33 mouse cellular contexts compared by ENCODE assay signal in genomic region chr4:91405047-91405446, GRCm38 (mm10). TPM values are rescaled to one million over a fixed set of nuclear protein-coding genes. Genes with fewer than 3 reads are reported as not detected.
"Had no signal": no experiment of that assay in that cellular context is flagged by ENCODE, and none has a peak within 500 bp of the region (broad histone marks: within the 10 kb centered on the region; RNA-seq: fewer than 3 reads in every experiment).

No protein-coding gene starts in this region.

- H3K4me1 ChIP-seq: liver, embryonic 12.5 days; liver, embryonic 13.5 days; liver, embryonic 15.5 days; lung, embryonic 15.5 days; megakaryocyte, embryonic 14.5 days had no signal

- H3K9ac ChIP-seq: limb, embryonic 12.5 days; limb, embryonic 13.5 days; limb, embryonic 15.5 days; liver, embryonic 12.5 days; liver, embryonic 13.5 days; liver, embryonic 14.5 days; liver, embryonic 15.5 days; liver, postnatal 0 days; lung, embryonic 14.5 days; lung, embryonic 15.5 days; midbrain, embryonic 12.5 days; midbrain, embryonic 13.5 days; midbrain, embryonic 15.5 days; neural tube, embryonic 12.5 days had no signal

- H3K4me3 ChIP-seq: limb, embryonic 10.5 days; limb, embryonic 12.5 days; limb, embryonic 13.5 days; limb, embryonic 15.5 days; liver, embryonic 12.5 days; liver, embryonic 13.5 days; liver, embryonic 15.5 days; lung, embryonic 15.5 days; megakaryocyte, embryonic 14.5 days; midbrain, embryonic 10.5 days; midbrain, embryonic 12.5 days; midbrain, embryonic 13.5 days; midbrain, embryonic 15.5 days; myocyte; neural tube, embryonic 12.5 days had no signal

- H3K36me3 ChIP-seq: limb, embryonic 10.5 days; limb, embryonic 12.5 days; limb, embryonic 13.5 days; limb, embryonic 15.5 days; liver, embryonic 12.5 days; liver, embryonic 13.5 days; liver, embryonic 15.5 days; lung, embryonic 15.5 days; midbrain, embryonic 10.5 days; midbrain, embryonic 12.5 days; midbrain, embryonic 13.5 days; midbrain, embryonic 15.5 days; neural tube, embryonic 12.5 days had no signal

- H3K27me3 ChIP-seq: midbrain, embryonic 15.5 days; neural tube, embryonic 12.5 days had no signal

- H3K4me2 ChIP-seq: limb, embryonic 12.5 days; limb, embryonic 13.5 days; limb, embryonic 15.5 days; liver, embryonic 11.5 days; liver, embryonic 12.5 days; liver, embryonic 13.5 days; liver, embryonic 15.5 days; lung, embryonic 14.5 days; lung, embryonic 15.5 days; midbrain, embryonic 11.5 days; midbrain, embryonic 12.5 days; midbrain, embryonic 13.5 days; midbrain, embryonic 15.5 days; neural tube, embryonic 12.5 days had no signal

- DNase-seq: left cerebral cortex, postnatal 4 days; liver; liver, embryonic 13.5 days; liver, postnatal 0 days; lung, adult 18-20 months; lung, adult 2 months; lung, embryonic 14.5 days; lung, postnatal 10 days; lung, postnatal 14 days; lung, postnatal 36 days; lung, postnatal 4 days; midbrain, embryonic 14.5 days had no signal

- H3K27ac ChIP-seq: limb, embryonic 10.5 days; limb, embryonic 12.5 days; limb, embryonic 13.5 days; limb, embryonic 15.5 days; liver, embryonic 12.5 days; liver, embryonic 13.5 days; liver, embryonic 14.5 days; liver, embryonic 15.5 days; lung, embryonic 15.5 days; macrophage; midbrain, embryonic 10.5 days; midbrain, embryonic 12.5 days; midbrain, embryonic 13.5 days; midbrain, embryonic 15.5 days; neural tube, embryonic 12.5 days had no signal

- H3K9me3 ChIP-seq: limb, embryonic 10.5 days; limb, embryonic 12.5 days; limb, embryonic 13.5 days; limb, embryonic 15.5 days; liver, embryonic 12.5 days; liver, embryonic 13.5 days; liver, embryonic 15.5 days; lung, embryonic 15.5 days; midbrain, embryonic 10.5 days; midbrain, embryonic 12.5 days; midbrain, embryonic 13.5 days; midbrain, embryonic 15.5 days; neural tube, embryonic 12.5 days had no signal

- ATAC-seq: liver, embryonic 12.5 days; liver, postnatal 0 days; lung, postnatal 0 days; midbrain, embryonic 13.5 days; midbrain, embryonic 15.5 days; midbrain, embryonic 16.5 days had no signal

RNA-seq across cellular contexts. Expression of gene Elavl2, which starts 4.5 kb away (rescaled TPM):
- polyA plus RNA-seq: liver, adult 2 months; macrophage had no signal
